ENCODE assay signal across 26 mouse cellular contexts in genomic region chrX:23767849-23768248, GRCm38 (mm10).
"Had no signal": no experiment of that assay in that cellular context is flagged by ENCODE, and none has a peak within 500 bp of the region (broad histone marks: within the 10 kb centered on the region; RNA-seq: fewer than 3 reads in every experiment).

No protein-coding gene starts in this region.

- DNase-seq: gastrocnemius, adult 2 months; gastrocnemius, postnatal 10 days; gastrocnemius, postnatal 25 days; heart, adult 18-20 months; heart, postnatal 14 days; heart, postnatal 36 days; kidney, adult 11 months; kidney, adult 2 months; kidney, adult 9 months; kidney, postnatal 14 days; kidney, postnatal 36 days; layer of hippocampus, adult 9-11 months; layer of hippocampus, postnatal 36 days; left cerebral cortex, postnatal 4 days had no signal

- H3K36me3 ChIP-seq: heart, embryonic 15.5 days; hindbrain, embryonic 15.5 days; kidney, embryonic 15.5 days; limb, embryonic 15.5 days had no signal

- H3K4me3 ChIP-seq: gastrocnemius, adult 2 months; heart, embryonic 13.5 days; heart, embryonic 15.5 days; hindbrain, embryonic 13.5 days; hindbrain, embryonic 15.5 days; kidney, embryonic 15.5 days; limb, embryonic 13.5 days; limb, embryonic 15.5 days; liver, embryonic 12.5 days had no signal

- H3K27ac ChIP-seq: gastrocnemius, adult 2 months; heart, embryonic 13.5 days; heart, embryonic 15.5 days; hindbrain, embryonic 13.5 days; hindbrain, embryonic 15.5 days; hindbrain, postnatal 0 days; kidney, embryonic 15.5 days; kidney, postnatal 0 days; limb, embryonic 13.5 days; limb, embryonic 15.5 days; liver, embryonic 12.5 days; liver, embryonic 14.5 days had no signal

- H3K9ac ChIP-seq: heart, embryonic 13.5 days; heart, embryonic 15.5 days; hindbrain, embryonic 13.5 days; hindbrain, embryonic 15.5 days; kidney, embryonic 15.5 days; limb, embryonic 13.5 days; limb, embryonic 15.5 days; liver, embryonic 12.5 days; liver, embryonic 14.5 days had no signal

- H3K9me3 ChIP-seq: heart, embryonic 13.5 days; heart, embryonic 15.5 days; hindbrain, embryonic 13.5 days; hindbrain, embryonic 15.5 days; kidney, embryonic 15.5 days; limb, embryonic 13.5 days; limb, embryonic 15.5 days; liver, embryonic 12.5 days had no signal

- H3K4me2 ChIP-seq: heart, embryonic 13.5 days; heart, embryonic 15.5 days; hindbrain, embryonic 13.5 days; hindbrain, embryonic 15.5 days; kidney, embryonic 15.5 days; limb, embryonic 13.5 days; limb, embryonic 15.5 days; liver, embryonic 12.5 days had no signal

- H3K27me3 ChIP-seq: heart, embryonic 13.5 days; heart, embryonic 15.5 days; hindbrain, embryonic 13.5 days; hindbrain, embryonic 15.5 days; kidney, embryonic 15.5 days; limb, embryonic 13.5 days; limb, embryonic 15.5 days; liver, embryonic 12.5 days had no signal

- H3K4me1 ChIP-seq: heart, embryonic 13.5 days; heart, embryonic 15.5 days; hindbrain, embryonic 13.5 days; hindbrain, embryonic 15.5 days; kidney, embryonic 15.5 days; limb, embryonic 13.5 days; limb, embryonic 15.5 days; liver, embryonic 12.5 days had no signal

- ATAC-seq: hindbrain, postnatal 0 days; intestine, embryonic 16.5 days; liver, embryonic 12.5 days had no signal
